Comparison of ENCODE assay signal across 9 mouse cellular contexts in genomic region chr17:35719616-35720339, GRCm38 (mm10). TPM values are rescaled to one million over a fixed set of nuclear protein-coding genes. Genes with fewer than 3 reads are reported as not detected.
DNase-seq lines count a peak whose midpoint lies in the region; ATAC-seq and TF ChIP-seq lines count a peak whose summit lies in the region.
"Had no signal": no experiment of that assay in that cellular context is flagged by ENCODE, and none has a peak within 500 bp of the region (broad histone marks: within the 10 kb centered on the region; RNA-seq: fewer than 3 reads in every experiment).

No protein-coding gene starts in this region.

- H3K27me3 ChIP-seq in heart, embryonic 11.5 days (ENCODE audit: control insufficient read depth, insufficient read depth, low read length): no peaks in the 10 kb centered on the region
- peaks cover 23% of the 10 kb centered on the region for H3K27me3 ChIP-seq in midbrain, embryonic 10.5 days (ENCODE audit: low read depth, poor library complexity, severe bottlenecking)
- no peaks in the 10 kb centered on the region for H3K27me3 ChIP-seq in midbrain, embryonic 14.5 days (ENCODE audit: control insufficient read depth, insufficient read depth, low read length)
- no peaks in the 10 kb centered on the region for H3K27me3 ChIP-seq in hindbrain, embryonic 14.5 days (ENCODE audit: control insufficient read depth, insufficient read depth, low read length)
- no peaks in the 10 kb centered on the region for H3K27me3 ChIP-seq in stomach, postnatal 0 days (ENCODE audit: control insufficient read depth, insufficient read depth, low read length)

- peak; percentile 75 for ATAC-seq in heart, embryonic 11.5 days (replicated peaks; ENCODE audit: insufficient number of reproducible peaks, low FRiP score, low TSS enrichment)
- no peak for ATAC-seq in midbrain, embryonic 14.5 days (ENCODE audit: low FRiP score, low TSS enrichment)
- no peak for ATAC-seq in hindbrain, embryonic 14.5 days (ENCODE audit: low FRiP score)
- no peak for ATAC-seq in stomach, postnatal 0 days (ENCODE audit: low FRiP score, low TSS enrichment)
- ATAC-seq in erythroid progenitor cell, adult 5-6 weeks (replicated peaks; ENCODE audit: low FRiP score, poor library complexity, severe bottlenecking): no peak

- no peak overlapping the region for H3K9ac ChIP-seq in heart, embryonic 11.5 days (ENCODE audit: low read depth, low read length)
- no peak overlapping the region; the same call in 1 of the 2 replicates for H3K9ac ChIP-seq in midbrain, embryonic 14.5 days (replicated peaks; ENCODE audit: low read length)
- H3K9ac ChIP-seq in hindbrain, embryonic 14.5 days: no peak overlapping the region
- no peak overlapping the region for H3K9ac ChIP-seq in stomach, postnatal 0 days (ENCODE audit: low read length)

- intact Hi-C loops in heart, postnatal 36 days (cut with DNase I): no loop called here

- no peak for TF ChIP-seq EP300 in stomach, postnatal 0 days (optimal IDR thresholded peaks at IDR 0.05)

- no peak for DNase-seq in heart, postnatal 36 days
- DNase-seq in midbrain, embryonic 10.5 days (ENCODE audit: low spot score): no peak
- no peak for DNase-seq in midbrain, embryonic 14.5 days
- DNase-seq in hindbrain, embryonic 14.5 days (ENCODE audit: low spot score): no peak
- no peak for DNase-seq in stomach, postnatal 0 days (ENCODE audit: low spot score)
- DNase-seq in layer of hippocampus, adult 8-10 months (ENCODE audit: low spot score in 2 of 2): no peak
- DNase-seq: thymus, postnatal 36 days had no signal

- peak; percentile 63 for TF ChIP-seq CTCF in stomach, postnatal 0 days (IDR thresholded peaks at IDR 0.05; ENCODE audit: low read depth)

- no peak overlapping the region for H3K4me3 ChIP-seq in heart, embryonic 11.5 days (ENCODE audit: low read depth, low read length)
- H3K4me3 ChIP-seq in midbrain, embryonic 10.5 days: no peak overlapping the region
- H3K4me3 ChIP-seq in midbrain, embryonic 14.5 days (replicated peaks; ENCODE audit: low read depth, low read length): no peak overlapping the region
- no peak overlapping the region for H3K4me3 ChIP-seq in hindbrain, embryonic 14.5 days (replicated peaks; ENCODE audit: low read length)
- H3K4me3 ChIP-seq in stomach, postnatal 0 days (ENCODE audit: low read depth, low read length): no peak overlapping the region

- H3K36me3 ChIP-seq in heart, embryonic 11.5 days (ENCODE audit: control insufficient read depth, insufficient read depth, low read length): no peaks in the 10 kb centered on the region
- H3K36me3 ChIP-seq in midbrain, embryonic 10.5 days: no peaks in the 10 kb centered on the region
- no peaks in the 10 kb centered on the region for H3K36me3 ChIP-seq in midbrain, embryonic 14.5 days (ENCODE audit: control insufficient read depth, insufficient read depth, low read length)
- H3K36me3 ChIP-seq in hindbrain, embryonic 14.5 days (replicated peaks; ENCODE audit: control insufficient read depth, insufficient read depth): no peaks in the 10 kb centered on the region
- H3K36me3 ChIP-seq in stomach, postnatal 0 days (ENCODE audit: control insufficient read depth, insufficient read depth, low read length): no peaks in the 10 kb centered on the region

- H3K9me3 ChIP-seq in heart, embryonic 11.5 days (replicated peaks; ENCODE audit: control insufficient read depth, low read length): no peaks in the 10 kb centered on the region
- 0 out of 2 replicates have a peak, but pooled peaks cover 2% of the 10 kb centered on the region for H3K9me3 ChIP-seq in midbrain, embryonic 10.5 days (replicated peaks)
- H3K9me3 ChIP-seq in midbrain, embryonic 14.5 days (ENCODE audit: control insufficient read depth, low read length): no peaks in the 10 kb centered on the region
- H3K9me3 ChIP-seq in hindbrain, embryonic 14.5 days (ENCODE audit: control insufficient read depth, low read length): no peaks in the 10 kb centered on the region
- H3K9me3 ChIP-seq in stomach, postnatal 0 days (ENCODE audit: control insufficient read depth, low read length): no peaks in the 10 kb centered on the region

- peaks cover 25% of the 10 kb centered on the region for H3K4me1 ChIP-seq in heart, embryonic 11.5 days (ENCODE audit: control insufficient read depth, insufficient read depth, low read length)
- H3K4me1 ChIP-seq in midbrain, embryonic 10.5 days: peaks cover 13% of the 10 kb centered on the region
- H3K4me1 ChIP-seq in midbrain, embryonic 14.5 days (ENCODE audit: control insufficient read depth, insufficient read depth, low read length): no peaks in the 10 kb centered on the region; the same call in 1 of the 2 replicates
- peaks cover 6% of the 10 kb centered on the region; the same call in 1 of the 2 replicates for H3K4me1 ChIP-seq in hindbrain, embryonic 14.5 days (replicated peaks; ENCODE audit: control insufficient read depth, insufficient read depth, low read length)
- no peaks in the 10 kb centered on the region for H3K4me1 ChIP-seq in stomach, postnatal 0 days (replicated peaks; ENCODE audit: control insufficient read depth, insufficient read depth)

- WGBS in heart, embryonic 11.5 days (ENCODE audit: insufficient replicate concordance): 22% methylated on average over 9 of the region's 9 CpGs
- WGBS in midbrain, embryonic 10.5 days: 66% methylated on average over 9 of the region's 9 CpGs
- 72% methylated on average over 9 of the region's 9 CpGs for WGBS in midbrain, embryonic 14.5 days
- 66% methylated on average over 9 of the region's 9 CpGs for WGBS in hindbrain, embryonic 14.5 days
- WGBS in stomach, postnatal 0 days: 54% methylated on average over 9 of the region's 9 CpGs

- H3K27ac ChIP-seq in heart, embryonic 11.5 days (ENCODE audit: low read depth, low read length): peak overlapping the region; percentile 94
- peak overlapping the region; percentile 63 for H3K27ac ChIP-seq in midbrain, embryonic 10.5 days (replicated peaks)
- H3K27ac ChIP-seq in midbrain, embryonic 14.5 days (replicated peaks; ENCODE audit: low read depth, low read length): no peak overlapping the region
- H3K27ac ChIP-seq in hindbrain, embryonic 14.5 days: peak overlapping the region; percentile 43; the same call in 1 of the 2 replicates
- no peak overlapping the region for H3K27ac ChIP-seq in stomach, postnatal 0 days (replicated peaks)

- peak overlapping the region; percentile 48 for H3K4me2 ChIP-seq in heart, embryonic 11.5 days
- H3K4me2 ChIP-seq in midbrain, embryonic 14.5 days (ENCODE audit: low read length): no peak overlapping the region; the same call in 1 of the 2 replicates
- H3K4me2 ChIP-seq in hindbrain, embryonic 14.5 days (replicated peaks): no peak overlapping the region; the same call in 1 of the 2 replicates
- H3K4me2 ChIP-seq in stomach, postnatal 0 days (replicated peaks; ENCODE audit: low read depth): no peak overlapping the region

RNA-seq across cellular contexts. Expression of gene Ddr1, which starts 15.4 kb away (rescaled TPM):
- 60.6 and 89.2 TPM in 2 replicates for polyA plus RNA-seq in heart, embryonic 11.5 days (2014; fragmentation: Nextera tagmentation; extraction: Ambion mirVana)
- total RNA-seq in heart, postnatal 36 days (2021): 10 to 100 TPM; 29.3 to 37.4 TPM
- polyA plus RNA-seq in midbrain, embryonic 10.5 days (2016; fragmentation: Nextera tagmentation; extraction: Ambion mirVana): 142 and 193 TPM in 2 replicates
- polyA plus RNA-seq in midbrain, embryonic 14.5 days (2014; fragmentation: Nextera tagmentation; extraction: Ambion mirVana): 52.9 and 87.2 TPM in 2 replicates
- 62.7 and 72.5 TPM in 2 replicates for polyA plus RNA-seq in hindbrain, embryonic 14.5 days (2014; fragmentation: Nextera tagmentation; extraction: Ambion mirVana)
- polyA plus RNA-seq in stomach, postnatal 0 days (2015; fragmentation: Nextera tagmentation; extraction: Ambion mirVana): 50.8 TPM in 2 replicates
- total RNA-seq in layer of hippocampus, adult 8-10 months (2022): 10 to 100 TPM; 58.3 to 84.6 (median 74.1) TPM
- total RNA-seq in erythroid progenitor cell, adult 5-6 weeks (2015; ENCODE audit: low replicate concordance): not detected in 2 replicates
- 0.26 TPM in 1 of 2 replicates, not detected in the other for total RNA-seq in erythroid progenitor cell, adult 5-6 weeks (2017; ENCODE audit: low replicate concordance)

RNA-seq across cellular contexts. Expression of gene Gtf2h4, which starts 46.2 kb away (rescaled TPM):
- 30.1 and 31.1 TPM in 2 replicates for polyA plus RNA-seq in heart, embryonic 11.5 days (2014; fragmentation: Nextera tagmentation; extraction: Ambion mirVana)
- total RNA-seq in heart, postnatal 36 days (2021): 10 to 100 TPM; 16.9 to 17.4 TPM
- 50.1 and 52.3 TPM in 2 replicates for polyA plus RNA-seq in midbrain, embryonic 10.5 days (2016; fragmentation: Nextera tagmentation; extraction: Ambion mirVana)
- 23.6 and 25.5 TPM in 2 replicates for polyA plus RNA-seq in midbrain, embryonic 14.5 days (2014; fragmentation: Nextera tagmentation; extraction: Ambion mirVana)
- polyA plus RNA-seq in hindbrain, embryonic 14.5 days (2014; fragmentation: Nextera tagmentation; extraction: Ambion mirVana): 21.3 and 22.8 TPM in 2 replicates
- 20.7 and 20.8 TPM in 2 replicates for polyA plus RNA-seq in stomach, postnatal 0 days (2015; fragmentation: Nextera tagmentation; extraction: Ambion mirVana)
- 10 to 100 TPM; 28.3 to 35.3 (median 33.2) TPM for total RNA-seq in layer of hippocampus, adult 8-10 months (2022)
- 1.1 and 2.5 TPM in 2 replicates for total RNA-seq in erythroid progenitor cell, adult 5-6 weeks (2015; ENCODE audit: low replicate concordance)
- total RNA-seq in erythroid progenitor cell, adult 5-6 weeks (2017; ENCODE audit: low replicate concordance): 3.6 and 6.3 TPM in 2 replicates

RNA-seq across cellular contexts. Expression of gene Vars2, which starts 52.4 kb away (rescaled TPM):
- polyA plus RNA-seq in heart, embryonic 11.5 days (2014; fragmentation: Nextera tagmentation; extraction: Ambion mirVana): 9.1 and 12.7 TPM in 2 replicates
- 10 to 100 TPM; 31.9 to 33.0 TPM for total RNA-seq in heart, postnatal 36 days (2021)
- polyA plus RNA-seq in midbrain, embryonic 10.5 days (2016; fragmentation: Nextera tagmentation; extraction: Ambion mirVana): 19.3 and 20.6 TPM in 2 replicates
- polyA plus RNA-seq in midbrain, embryonic 14.5 days (2014; fragmentation: Nextera tagmentation; extraction: Ambion mirVana): 9.5 and 14.8 TPM in 2 replicates
- 14.8 and 14.9 TPM in 2 replicates for polyA plus RNA-seq in hindbrain, embryonic 14.5 days (2014; fragmentation: Nextera tagmentation; extraction: Ambion mirVana)
- 10.3 and 10.6 TPM in 2 replicates for polyA plus RNA-seq in stomach, postnatal 0 days (2015; fragmentation: Nextera tagmentation; extraction: Ambion mirVana)
- 10 to 100 TPM; 28.0 to 44.7 (median 35.4) TPM for total RNA-seq in layer of hippocampus, adult 8-10 months (2022)
- total RNA-seq in erythroid progenitor cell, adult 5-6 weeks (2015; ENCODE audit: low replicate concordance): 2.5 TPM in 1 of 2 replicates, not detected in the other
- total RNA-seq in erythroid progenitor cell, adult 5-6 weeks (2017; ENCODE audit: low replicate concordance): 0.23 and 0.77 TPM in 2 replicates

Comparison
In these comparisons a context has a peak if more than half of its experiments do, and no peak if none do; other contexts are left out.
1. H3K27ac ChIP-seq: peak in heart, embryonic 11.5 days (single experiment), midbrain, embryonic 10.5 days (single experiment) and hindbrain, embryonic 14.5 days (single experiment); none in midbrain, embryonic 14.5 days (single experiment) and stomach, postnatal 0 days (single experiment).